Mouse (Mus musculus): ENCODE data around the gene Adgrl4. TPM values are rescaled to one million over a fixed set of nuclear protein-coding genes. Genes with fewer than 3 reads are reported as not detected.
A peak's percentile ranks its signal among the peaks of the same experiment; 100 is the strongest.

Gene Adgrl4
- 21.2 and 22.2 TPM in 2 replicates for polyA plus RNA-seq (2012; rRNA removed)

DNA sequence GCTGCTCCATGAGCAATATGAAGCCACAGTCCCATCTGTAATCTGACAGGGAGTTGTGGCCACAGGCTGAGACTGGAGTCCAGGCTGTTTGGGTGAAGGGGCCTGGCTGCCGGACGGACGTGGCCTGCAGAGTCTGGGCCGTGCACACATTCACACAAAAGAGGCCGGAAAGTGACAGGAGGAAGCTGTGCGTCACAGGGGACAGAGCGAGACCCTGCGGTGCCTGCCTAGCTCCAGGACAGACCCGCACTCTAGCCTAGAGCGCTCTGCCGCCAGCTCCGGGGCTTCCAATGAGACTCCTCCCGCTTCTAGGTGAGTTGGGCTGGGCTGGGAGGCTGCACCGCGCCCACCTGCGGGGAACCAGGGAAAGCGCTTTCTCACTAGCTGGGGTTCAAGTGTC is at the start of gene Adgrl4:
Gene Adgrl4 (plus strand): TSS at position 195 of the 400 bp plus-strand sequence.
- DNase-seq (ENCODE audit: extremely low spot score in 1 of 2, low spot score in 1 of 2): no peak

GRCm38 (mm10) chr3:151390912-151391311 is 46.8 kb upstream of the Adgrl4 start:
- no peak for DNase-seq (ENCODE audit: extremely low spot score in 1 of 2, low spot score in 1 of 2)

GRCm38 (mm10) chr3:151392891-151393290 is 44.8 kb upstream of the Adgrl4 start:
- DNase-seq (ENCODE audit: extremely low spot score in 1 of 2, low spot score in 1 of 2): no peak

DNA sequence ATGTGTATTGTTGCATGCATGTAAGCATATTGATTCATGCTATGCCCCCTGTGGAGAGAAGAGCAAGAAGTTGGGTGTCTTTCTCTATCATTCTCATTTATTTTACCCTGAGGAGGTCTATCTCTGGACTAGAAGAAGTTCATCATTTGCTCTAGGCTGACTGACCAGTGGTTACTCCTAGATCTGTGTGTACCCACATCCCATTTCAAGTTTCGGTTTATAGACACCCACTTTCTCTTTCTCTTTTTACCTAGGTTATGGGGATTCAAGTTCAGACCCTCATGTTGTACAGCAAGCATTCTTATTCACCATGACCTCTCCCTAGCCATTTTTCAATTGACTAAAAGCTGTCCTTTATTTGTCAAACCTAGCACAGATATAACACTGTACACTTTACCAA is 44.4 kb upstream of the Adgrl4 start:
- DNase-seq (ENCODE audit: extremely low spot score in 1 of 2, low spot score in 1 of 2): no peak

DNA sequence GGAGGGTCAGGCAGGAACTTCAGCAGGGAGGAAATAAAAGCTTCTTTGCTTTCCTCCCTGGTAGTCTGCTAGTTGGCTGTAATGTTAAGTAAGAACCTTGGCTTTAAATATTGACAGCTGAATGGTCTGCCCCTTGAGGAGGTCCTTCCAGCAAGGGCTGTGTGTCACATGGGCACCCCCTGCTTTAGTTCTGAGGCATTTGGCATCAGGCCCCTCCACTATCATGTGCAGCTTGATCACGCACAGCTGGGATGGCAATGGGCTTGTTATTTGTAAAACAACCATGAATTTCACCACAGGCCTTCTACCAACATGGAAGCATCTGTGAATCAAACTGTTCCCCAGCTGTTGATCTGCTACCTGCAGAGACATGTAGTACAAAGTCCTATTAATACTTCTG is 38.4 kb upstream of the Adgrl4 start:
- DNase-seq (ENCODE audit: extremely low spot score in 1 of 2, low spot score in 1 of 2): no peak

GRCm38 (mm10) chr3:151411031-151411430 is 26.7 kb upstream of the Adgrl4 start:
- DNase-seq (ENCODE audit: extremely low spot score in 1 of 2, low spot score in 1 of 2): no peak

DNA sequence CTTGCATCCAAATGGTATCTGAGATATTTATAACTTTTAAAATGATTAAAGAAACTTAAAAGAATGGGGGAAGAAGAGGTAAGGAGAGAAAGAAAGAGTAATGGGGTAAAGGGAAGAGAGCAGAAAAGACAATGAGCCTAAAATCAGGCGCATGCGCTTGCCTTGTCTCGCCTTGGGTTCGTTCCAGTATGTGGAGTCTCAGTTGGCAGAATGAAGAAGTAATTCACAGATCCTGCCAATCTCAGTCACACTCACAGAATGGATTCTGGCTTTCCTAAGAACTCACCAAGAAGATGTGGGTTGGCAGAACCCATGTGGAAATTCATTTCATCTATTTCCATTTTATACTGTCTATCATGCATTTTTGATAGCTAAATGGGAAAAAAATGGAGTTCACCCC is 26.2 kb upstream of the Adgrl4 start:
- DNase-seq (ENCODE audit: extremely low spot score in 1 of 2, low spot score in 1 of 2): no peak

GRCm38 (mm10) chr3:151416931-151417330 is 20.8 kb upstream of the Adgrl4 start:
- no peak for DNase-seq (ENCODE audit: extremely low spot score in 1 of 2, low spot score in 1 of 2)

DNA sequence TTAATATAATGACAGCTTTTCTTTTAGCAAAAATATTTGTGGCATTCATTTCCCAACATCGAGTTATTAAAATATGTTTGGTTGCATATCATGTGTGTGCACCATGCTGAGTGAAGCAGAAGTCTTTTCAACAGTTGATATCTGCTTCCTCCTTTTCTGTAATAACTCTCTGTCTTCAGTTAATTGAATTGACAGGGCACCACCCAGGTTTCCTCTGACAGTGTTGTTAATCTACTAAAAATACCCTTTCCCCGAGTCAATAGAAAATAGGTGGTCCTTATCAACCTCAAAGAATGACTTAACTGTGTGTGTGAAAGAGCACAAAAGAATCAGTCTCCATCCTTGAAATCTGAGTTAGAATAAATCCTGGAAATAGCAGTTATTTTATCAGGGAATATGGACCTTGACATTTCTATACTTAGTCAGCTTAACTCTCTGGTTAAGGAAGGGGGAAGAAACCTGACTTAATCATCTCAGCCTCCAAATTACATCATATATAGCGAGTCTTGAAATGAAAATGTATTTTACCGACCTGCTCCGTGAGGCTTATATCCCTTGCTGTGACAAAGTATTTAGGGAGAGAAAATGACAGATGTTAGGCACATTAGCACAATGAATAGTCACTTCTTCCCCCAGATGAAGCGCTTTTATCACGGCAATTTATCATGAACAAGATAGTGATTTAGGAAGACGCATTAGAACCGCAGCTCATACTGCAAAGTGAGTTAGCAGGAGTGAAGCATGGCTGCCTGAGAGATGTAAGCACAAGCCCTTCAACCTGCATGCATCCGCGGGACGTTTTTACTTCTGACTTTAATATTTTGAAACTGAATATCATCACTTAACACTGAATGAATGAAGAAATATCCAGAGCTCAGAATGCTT is 19.8 kb upstream of the Adgrl4 start:
- DNase-seq (ENCODE audit: extremely low spot score in 1 of 2, low spot score in 1 of 2): no peak

- DNase-seq (ENCODE audit: extremely low spot score in 1 of 2, low spot score in 1 of 2): no peak
These were observed 13.1 kb upstream of the Adgrl4 start for GRCm38 (mm10) chr3:151424326-151425207.

DNA sequence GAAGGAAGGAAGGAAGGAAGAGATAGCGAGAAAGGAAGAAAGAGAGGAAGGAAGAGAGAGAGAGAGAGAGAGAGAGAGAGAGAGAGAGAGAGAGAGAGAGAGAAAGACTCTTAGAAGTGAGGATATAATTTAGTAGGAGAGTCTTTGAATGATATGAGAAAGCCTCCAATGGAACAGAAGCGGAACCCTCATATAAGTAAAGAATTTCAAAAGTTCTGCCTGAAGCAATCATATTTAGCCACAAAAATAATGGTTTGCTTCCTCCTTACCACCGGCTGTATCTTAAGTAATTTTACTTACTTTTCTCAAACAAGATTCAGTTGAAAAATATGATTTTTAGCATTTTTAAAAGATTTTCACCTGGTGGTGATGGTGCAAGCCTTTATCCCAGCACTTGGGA is 7.6 kb upstream of the Adgrl4 start:
- DNase-seq (ENCODE audit: extremely low spot score in 1 of 2, low spot score in 1 of 2): no peak

- DNase-seq (ENCODE audit: extremely low spot score in 1 of 2, low spot score in 1 of 2): no peak
These were observed 6.2 kb upstream of the Adgrl4 start for GRCm38 (mm10) chr3:151431507-151431906.

GRCm38 (mm10) chr3:151438364-151438763 is 677 bp downstream of the Adgrl4 start:
- DNase-seq (ENCODE audit: extremely low spot score in 1 of 2, low spot score in 1 of 2): no peak

DNA sequence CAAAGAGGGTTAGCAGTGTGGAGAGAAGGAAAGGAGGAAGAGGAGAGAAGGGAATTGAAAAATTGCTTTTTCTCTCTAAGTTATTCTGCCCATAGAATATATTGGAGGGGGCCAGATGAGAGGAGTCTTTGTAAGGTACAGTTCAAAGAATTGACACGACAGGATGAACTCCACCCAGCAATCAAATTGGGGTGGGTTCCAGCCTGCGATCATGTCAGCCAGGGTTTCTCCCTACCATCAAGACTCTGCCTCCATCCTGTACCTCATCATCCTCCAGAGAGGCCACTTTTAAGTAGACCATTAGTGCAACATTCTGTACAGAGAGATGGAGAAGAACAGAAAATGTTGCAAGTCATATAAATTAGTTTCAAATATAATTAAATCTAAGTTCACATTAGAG is 2.3 kb downstream of the Adgrl4 start:
- DNase-seq (ENCODE audit: extremely low spot score in 1 of 2, low spot score in 1 of 2): no peak

DNA sequence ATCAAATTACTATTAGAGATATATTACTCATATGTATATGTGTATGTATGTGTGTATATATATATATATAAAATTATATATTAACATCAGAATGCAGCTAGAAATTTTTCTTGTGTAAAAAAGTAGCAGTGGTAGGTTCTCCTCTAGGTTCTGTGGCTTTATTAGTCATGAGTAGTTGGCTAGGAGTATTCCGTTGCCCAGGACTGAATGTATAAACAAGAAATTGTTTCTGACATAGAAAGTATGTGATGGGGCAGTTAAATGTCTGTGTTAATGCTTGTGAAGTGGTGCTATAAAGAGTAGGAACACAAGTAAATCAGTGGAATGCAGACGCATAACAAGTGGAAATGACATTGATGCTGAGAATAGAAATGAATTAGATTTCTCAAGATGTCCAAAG is 4.3 kb downstream of the Adgrl4 start:
- no peak for DNase-seq (ENCODE audit: extremely low spot score in 1 of 2, low spot score in 1 of 2)

- no peak for DNase-seq (ENCODE audit: extremely low spot score in 1 of 2, low spot score in 1 of 2)
These were observed 5.8 kb downstream of the Adgrl4 start for GRCm38 (mm10) chr3:151443486-151443885.

DNA sequence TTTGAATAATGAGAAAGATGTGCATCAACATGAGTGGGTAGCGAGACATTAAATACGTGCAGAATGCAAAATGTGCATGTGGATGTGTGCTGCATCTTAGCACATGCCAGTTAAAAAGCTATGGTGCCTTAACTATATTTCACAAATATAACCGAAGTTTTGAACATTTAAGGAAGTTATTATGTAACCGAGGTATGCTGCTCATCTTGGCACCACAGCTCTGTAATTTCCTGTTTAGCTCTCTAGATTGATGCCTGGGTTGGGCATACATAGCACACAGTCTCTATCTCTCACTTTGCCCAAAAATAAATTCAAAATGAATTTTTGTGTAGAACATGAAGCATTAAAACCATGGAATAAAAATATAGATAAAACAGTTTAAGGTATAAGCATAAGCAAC is 6.6 kb downstream of the Adgrl4 start:
- no peak for DNase-seq (ENCODE audit: extremely low spot score in 1 of 2, low spot score in 1 of 2)

GRCm38 (mm10) chr3:151445936-151446335 is 8.2 kb downstream of the Adgrl4 start:
- peak in 1 of 2 experiments; percentile 10 for DNase-seq (ENCODE audit: extremely low spot score in 1 of 2, low spot score in 1 of 2)

- DNase-seq (ENCODE audit: extremely low spot score in 1 of 2, low spot score in 1 of 2): no peak
These were observed 17.5 kb downstream of the Adgrl4 start for GRCm38 (mm10) chr3:151454985-151455701.

- peak in 1 of 2 experiments; percentile 15 for DNase-seq (ENCODE audit: extremely low spot score in 1 of 2, low spot score in 1 of 2)
These were observed 21.9 kb downstream of the Adgrl4 start for GRCm38 (mm10) chr3:151459430-151460190.

Measured in frontal cortex, adult 2 months (tissue).